Mouse (Mus musculus) heart, postnatal 14 days (tissue): ENCODE data around the gene Spon2. TPM values are rescaled to one million over a fixed set of nuclear protein-coding genes. Genes with fewer than 3 reads are reported as not detected.

ENCODE experiments used
- total RNA-seq, 2 experiments: library from RNA; stranded (reverse); gene quantifications; 2 replicates each; pipeline ENCODE4 v1.2.3; 2021

Gene Spon2
- total RNA-seq, 2 experiments from 2014 or later, result 6.4 to 10.7 TPM

Other genes starting within 250 kb of the Spon2 start
- 100 to 1,000 TPM; 104 to 126 TPM for gene Ywhah, start 199.6 kb downstream of the Spon2 start, total RNA-seq
- under 1 TPM; 0.10 to 0.15 TPM for gene Slc5a1, start 114.2 kb downstream of the Spon2 start, total RNA-seq
- 100 to 1,000 TPM; 202 to 211 TPM for gene Ctbp1, start 56.5 kb upstream of the Spon2 start, total RNA-seq
- gene Maea, start 117.1 kb upstream of the Spon2 start, total RNA-seq, result 10 to 100 TPM; 87.9 to 99.3 TPM
- gene Uvssa, start 160.1 kb upstream of the Spon2 start, total RNA-seq, result 1 to 10 TPM; 4.4 to 6.2 TPM
- not detected for gene Nkx1-1, start 215.5 kb upstream of the Spon2 start, total RNA-seq